Mouse (Mus musculus): ENCODE results near the gene Atp6v1g1. TPM values are rescaled to one million over a fixed set of nuclear protein-coding genes. Genes with fewer than 3 reads are reported as not detected.
A peak's percentile ranks its signal among the peaks of the same experiment; 100 is the strongest.

Atp6v1g1 gene
- polyA plus RNA-seq, 1 experiment from 2014 or later, result 428 TPM

- no peak for ATAC-seq (ENCODE audit: low FRiP score)
- 20% methylated on average over 3 of the region's 3 CpGs for WGBS
- H3K27ac ChIP-seq, result no peak overlapping the region
- H3K4me2 ChIP-seq (replicated peaks), result no peak overlapping the region
- no peaks in the 10 kb centered on the region; the same call in 1 of the 2 replicates for H3K27me3 ChIP-seq (ENCODE audit: control insufficient read depth, insufficient read depth, low read length)
- no peak for DNase-seq (ENCODE audit: low spot score)
- peaks cover 8% of the 10 kb centered on the region; the same call in 1 of the 2 replicates for H3K4me1 ChIP-seq (replicated peaks; ENCODE audit: control insufficient read depth, insufficient read depth, low read length)
- no peak overlapping the region for H3K9ac ChIP-seq
- H3K4me3 ChIP-seq (replicated peaks; ENCODE audit: low read length), result no peak overlapping the region
- H3K9me3 ChIP-seq (ENCODE audit: control insufficient read depth, low read length), result no peaks in the 10 kb centered on the region
- H3K36me3 ChIP-seq (replicated peaks; ENCODE audit: control insufficient read depth, insufficient read depth), result peaks cover 46% of the 10 kb centered on the region
These were observed 10.0 kb downstream of the Atp6v1g1 start for GRCm38 (mm10) chr4:63554616-63555015.

GRCm38 (mm10) chr4:63555111-63555510 is 10.5 kb downstream of the Atp6v1g1 start:
- no peak overlapping the region for H3K27ac ChIP-seq
- ATAC-seq (ENCODE audit: low FRiP score) (no peak), DNase-seq (ENCODE audit: low spot score) (no peak)
- H3K4me2 ChIP-seq (replicated peaks), result no peak overlapping the region
- H3K36me3 ChIP-seq (replicated peaks; ENCODE audit: control insufficient read depth, insufficient read depth), result peaks cover 43% of the 10 kb centered on the region
- no peak overlapping the region for H3K9ac ChIP-seq
- 92% methylated on average over 2 of the region's 2 CpGs for WGBS
- no peaks in the 10 kb centered on the region; the same call in 1 of the 2 replicates for H3K27me3 ChIP-seq (ENCODE audit: control insufficient read depth, insufficient read depth, low read length)
- peaks cover 8% of the 10 kb centered on the region; the same call in 1 of the 2 replicates for H3K4me1 ChIP-seq (replicated peaks; ENCODE audit: control insufficient read depth, insufficient read depth, low read length)
- no peak overlapping the region for H3K4me3 ChIP-seq (replicated peaks; ENCODE audit: low read length)
- no peaks in the 10 kb centered on the region for H3K9me3 ChIP-seq (ENCODE audit: control insufficient read depth, low read length)

GRCm38 (mm10) chr4:63556665-63557064 is 12.1 kb downstream of the Atp6v1g1 start:
- Histone ChIP-seq H3K27ac (no peak overlapping the region), H3K9me3 (ENCODE audit: control insufficient read depth, low read length) (no peaks in the 10 kb centered on the region), H3K4me1 (replicated peaks; ENCODE audit: control insufficient read depth, insufficient read depth, low read length) (peaks cover 8% of the 10 kb centered on the region; the same call in 1 of the 2 replicates), H3K27me3 (ENCODE audit: control insufficient read depth, insufficient read depth, low read length) (no peaks in the 10 kb centered on the region; the same call in 1 of the 2 replicates), H3K36me3 (replicated peaks; ENCODE audit: control insufficient read depth, insufficient read depth) (peaks cover 28% of the 10 kb centered on the region), H3K9ac (no peak overlapping the region), H3K4me3 (replicated peaks; ENCODE audit: low read length) (no peak overlapping the region), H3K4me2 (replicated peaks) (no peak overlapping the region)
- ATAC-seq (ENCODE audit: low FRiP score), result no peak
- 63% methylated on average over 5 of the region's 5 CpGs for WGBS
- no peak for DNase-seq (ENCODE audit: low spot score)

GRCm38 (mm10) chr4:63557124-63558059 is 12.8 kb downstream of the Atp6v1g1 start:
- no peak overlapping the region for H3K4me3 ChIP-seq (replicated peaks; ENCODE audit: low read length)
- ATAC-seq (ENCODE audit: low FRiP score), result no peak
- peak overlapping the region; percentile 89 for H3K4me2 ChIP-seq (replicated peaks)
- no peaks in the 10 kb centered on the region; the same call in 1 of the 2 replicates for H3K27me3 ChIP-seq (ENCODE audit: control insufficient read depth, insufficient read depth, low read length)
- H3K9me3 ChIP-seq (ENCODE audit: control insufficient read depth, low read length), result no peaks in the 10 kb centered on the region
- WGBS, result 20% methylated on average over 16 of the region's 16 CpGs
- peaks cover 8% of the 10 kb centered on the region; the same call in 1 of the 2 replicates for H3K4me1 ChIP-seq (replicated peaks; ENCODE audit: control insufficient read depth, insufficient read depth, low read length)
- H3K27ac ChIP-seq, result no peak overlapping the region
- peaks cover 21% of the 10 kb centered on the region for H3K36me3 ChIP-seq (replicated peaks; ENCODE audit: control insufficient read depth, insufficient read depth)
- no peak for DNase-seq (ENCODE audit: low spot score)
- no peak overlapping the region for H3K9ac ChIP-seq

GRCm38 (mm10) chr4:63558407-63559081 is 14.0 kb downstream of the Atp6v1g1 start, which contains the start of gene Tmem268:
Gene Tmem268 (plus strand): TSS chr4:63558781.
- DNase-seq (ENCODE audit: low spot score) (peak; percentile 73), ATAC-seq (ENCODE audit: low FRiP score) (peak; percentile 79)
- no peaks in the 10 kb centered on the region for H3K9me3 ChIP-seq (ENCODE audit: control insufficient read depth, low read length)
- no peak within 1 kb of the TSS for H3K27ac ChIP-seq
- H3K4me2 ChIP-seq (replicated peaks), result peak within 1 kb of the TSS; percentile 89
- peaks cover 8% of the 10 kb centered on the region; the same call in 1 of the 2 replicates for H3K4me1 ChIP-seq (replicated peaks; ENCODE audit: control insufficient read depth, insufficient read depth, low read length)
- peak within 1 kb of the TSS; percentile 76 for H3K4me3 ChIP-seq (replicated peaks; ENCODE audit: low read length)
- WGBS, result under 1% methylated on average over 66 of the region's 81 CpGs
- peak within 1 kb of the TSS; percentile 76 for H3K9ac ChIP-seq
- H3K27me3 ChIP-seq (ENCODE audit: control insufficient read depth, insufficient read depth, low read length), result no peaks in the 10 kb centered on the region; the same call in 1 of the 2 replicates
- 0 out of 2 replicates have a peak, but pooled peaks cover 10% of the 10 kb centered on the region for H3K36me3 ChIP-seq (replicated peaks; ENCODE audit: control insufficient read depth, insufficient read depth)

- 25% methylated on average over 9 of the region's 9 CpGs for WGBS
- peak; percentile 6; the same call in 1 of the 2 replicates for ATAC-seq (ENCODE audit: low FRiP score)
- H3K27ac ChIP-seq, result no peak overlapping the region
These were observed 14.6 kb downstream of the Atp6v1g1 start for GRCm38 (mm10) chr4:63559127-63559697.

GRCm38 (mm10) chr4:63560079-63560478 is 15.5 kb downstream of the Atp6v1g1 start:
- no peak overlapping the region for H3K9ac ChIP-seq
- 45% methylated on average over 8 of the region's 8 CpGs for WGBS
- no peaks in the 10 kb centered on the region for H3K9me3 ChIP-seq (ENCODE audit: control insufficient read depth, low read length)
- DNase-seq (ENCODE audit: low spot score) (no peak), ATAC-seq (ENCODE audit: low FRiP score) (no peak; the same call in 1 of the 2 replicates)
- H3K36me3 ChIP-seq (replicated peaks; ENCODE audit: control insufficient read depth, insufficient read depth), result no peaks in the 10 kb centered on the region
- H3K4me2 ChIP-seq (replicated peaks), result no peak overlapping the region
- H3K4me1 ChIP-seq (replicated peaks; ENCODE audit: control insufficient read depth, insufficient read depth, low read length), result peaks cover 8% of the 10 kb centered on the region; the same call in 1 of the 2 replicates
- H3K27me3 ChIP-seq (ENCODE audit: control insufficient read depth, insufficient read depth, low read length), result no peaks in the 10 kb centered on the region; the same call in 1 of the 2 replicates
- H3K27ac ChIP-seq, result no peak overlapping the region
- H3K4me3 ChIP-seq (replicated peaks; ENCODE audit: low read length), result no peak overlapping the region

More at GRCm38 (mm10) chr4:63559127-63559697, 14.6 kb downstream of the Atp6v1g1 start:
- Histone ChIP-seq H3K4me1 (replicated peaks; ENCODE audit: control insufficient read depth, insufficient read depth, low read length) (peaks cover 8% of the 10 kb centered on the region; the same call in 1 of the 2 replicates), H3K9me3 (ENCODE audit: control insufficient read depth, low read length) (no peaks in the 10 kb centered on the region), H3K36me3 (replicated peaks; ENCODE audit: control insufficient read depth, insufficient read depth) (0 out of 2 replicates have a peak, but pooled peaks cover 5% of the 10 kb centered on the region), H3K9ac (peak overlapping the region; percentile 76), H3K4me3 (replicated peaks; ENCODE audit: low read length) (peak overlapping the region; percentile 76), H3K4me2 (replicated peaks) (peak overlapping the region; percentile 89), H3K27me3 (ENCODE audit: control insufficient read depth, insufficient read depth, low read length) (no peaks in the 10 kb centered on the region; the same call in 1 of the 2 replicates)
- no peak for DNase-seq (ENCODE audit: low spot score)

- Histone ChIP-seq H3K9ac (no peak overlapping the region), H3K27ac (no peak overlapping the region), H3K36me3 (replicated peaks; ENCODE audit: control insufficient read depth, insufficient read depth) (no peaks in the 10 kb centered on the region), H3K27me3 (ENCODE audit: control insufficient read depth, insufficient read depth, low read length) (no peaks in the 10 kb centered on the region; the same call in 1 of the 2 replicates), H3K4me2 (replicated peaks) (no peak overlapping the region), H3K9me3 (ENCODE audit: control insufficient read depth, low read length) (no peaks in the 10 kb centered on the region), H3K4me1 (replicated peaks; ENCODE audit: control insufficient read depth, insufficient read depth, low read length) (peaks cover 8% of the 10 kb centered on the region; the same call in 1 of the 2 replicates), H3K4me3 (replicated peaks; ENCODE audit: low read length) (no peak overlapping the region)
- DNase-seq (ENCODE audit: low spot score) (no peak), ATAC-seq (ENCODE audit: low FRiP score) (no peak)
- 82% methylated on average over 7 of the region's 7 CpGs for WGBS
These were observed 17.5 kb downstream of the Atp6v1g1 start for GRCm38 (mm10) chr4:63561861-63562675.

All from hindbrain, embryonic 14.5 days (tissue).